ENCODE assay signal across 11 mouse cellular contexts in the genomic region with DNA sequence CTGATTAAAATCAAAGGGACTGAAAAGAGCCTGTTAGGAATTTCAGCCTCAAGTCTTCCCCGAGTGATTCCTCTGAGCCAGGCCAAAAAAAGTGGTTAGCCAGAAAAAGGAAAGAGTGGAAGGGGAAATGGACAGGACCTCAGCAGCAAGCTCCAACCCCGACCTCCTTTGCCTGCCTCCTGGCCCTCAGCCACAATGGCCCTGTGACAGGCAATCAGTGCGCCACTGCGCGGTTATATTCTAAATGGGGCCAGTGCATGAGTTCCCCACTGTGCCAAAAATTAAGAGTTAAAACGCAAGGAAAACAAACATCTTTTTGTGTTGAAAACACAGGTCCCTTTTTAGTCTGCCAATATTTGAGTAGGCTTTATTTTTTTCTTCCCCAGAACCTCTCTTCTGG.
DNase-seq lines count a peak whose midpoint lies in the region; ATAC-seq and TF ChIP-seq lines count a peak whose summit lies in the region.
"Had no signal": no experiment of that assay in that cellular context is flagged by ENCODE, and none has a peak within 500 bp of the region (broad histone marks: within the 10 kb centered on the region; RNA-seq: fewer than 3 reads in every experiment).

No protein-coding gene starts in this region.

- no peak overlapping the region for H3K4me3 ChIP-seq in embryonic facial prominence, embryonic 10.5 days
- H3K4me3 ChIP-seq in forebrain, embryonic 14.5 days (ENCODE audit: low read depth, low read length): no peak overlapping the region
- no peak overlapping the region for H3K4me3 ChIP-seq in stomach, postnatal 0 days (ENCODE audit: low read depth, low read length)
- H3K4me3 ChIP-seq: liver, embryonic 13.5 days; megakaryocyte, embryonic 14.5 days had no signal

- H3K4me1 ChIP-seq in embryonic facial prominence, embryonic 10.5 days: peaks cover 40% of the 10 kb centered on the region
- peaks cover 21% of the 10 kb centered on the region for H3K4me1 ChIP-seq in forebrain, embryonic 14.5 days (ENCODE audit: control insufficient read depth, insufficient read depth, low read length)
- H3K4me1 ChIP-seq in stomach, postnatal 0 days (replicated peaks; ENCODE audit: control insufficient read depth, insufficient read depth): no peaks in the 10 kb centered on the region
- H3K4me1 ChIP-seq: liver, embryonic 13.5 days had no signal

- TF ChIP-seq EP300 in stomach, postnatal 0 days (optimal IDR thresholded peaks at IDR 0.05): no peak

- H3K4me2 ChIP-seq in forebrain, embryonic 14.5 days (ENCODE audit: low read length): no peak overlapping the region
- no peak overlapping the region for H3K4me2 ChIP-seq in stomach, postnatal 0 days (replicated peaks; ENCODE audit: low read depth)
- H3K4me2 ChIP-seq: liver, embryonic 13.5 days had no signal

- no peak overlapping the region for H3K27ac ChIP-seq in embryonic facial prominence, embryonic 10.5 days (replicated peaks)
- 0 out of 2 replicates have a peak overlapping the region, but pooled peaks have one; percentile 6 for H3K27ac ChIP-seq in forebrain, embryonic 14.5 days (ENCODE audit: low read depth, low read length)
- no peak overlapping the region for H3K27ac ChIP-seq in stomach, postnatal 0 days (replicated peaks)
- H3K27ac ChIP-seq: liver, embryonic 13.5 days had no signal

- no peak overlapping the region for H3K9ac ChIP-seq in forebrain, embryonic 14.5 days (ENCODE audit: low read length)
- H3K9ac ChIP-seq in stomach, postnatal 0 days (ENCODE audit: low read length): no peak overlapping the region
- H3K9ac ChIP-seq: liver, embryonic 13.5 days had no signal

- H3K9me3 ChIP-seq in embryonic facial prominence, embryonic 10.5 days: no peaks in the 10 kb centered on the region
- no peaks in the 10 kb centered on the region for H3K9me3 ChIP-seq in forebrain, embryonic 14.5 days (replicated peaks; ENCODE audit: control insufficient read depth, low read length)
- H3K9me3 ChIP-seq in stomach, postnatal 0 days (ENCODE audit: control insufficient read depth, low read length): no peaks in the 10 kb centered on the region
- H3K9me3 ChIP-seq: liver, embryonic 13.5 days; megakaryocyte, embryonic 14.5 days had no signal

- ATAC-seq in forebrain, embryonic 14.5 days: peak; percentile 71; the same call in 1 of the 2 replicates
- no peak for ATAC-seq in stomach, postnatal 0 days (ENCODE audit: low FRiP score, low TSS enrichment)

- intact Hi-C loops in heart, postnatal 25 days (cut with DNase I): no loop called here

- peaks cover 50% of the 10 kb centered on the region for H3K27me3 ChIP-seq in embryonic facial prominence, embryonic 10.5 days (replicated peaks; ENCODE audit: low read depth, poor library complexity, severe bottlenecking)
- no peaks in the 10 kb centered on the region for H3K27me3 ChIP-seq in forebrain, embryonic 14.5 days (replicated peaks; ENCODE audit: control insufficient read depth, insufficient read depth, low read length)
- H3K27me3 ChIP-seq in stomach, postnatal 0 days (ENCODE audit: control insufficient read depth, insufficient read depth, low read length): no peaks in the 10 kb centered on the region
- H3K27me3 ChIP-seq: liver, embryonic 13.5 days had no signal

- no peaks in the 10 kb centered on the region for H3K36me3 ChIP-seq in embryonic facial prominence, embryonic 10.5 days (replicated peaks)
- H3K36me3 ChIP-seq in forebrain, embryonic 14.5 days (ENCODE audit: control insufficient read depth, insufficient read depth, low read length): no peaks in the 10 kb centered on the region
- no peaks in the 10 kb centered on the region for H3K36me3 ChIP-seq in stomach, postnatal 0 days (ENCODE audit: control insufficient read depth, insufficient read depth, low read length)
- H3K36me3 ChIP-seq: liver, embryonic 13.5 days had no signal

- DNase-seq in heart, adult 18-20 months: peak; percentile 15 to 16
- no peak for DNase-seq in heart, postnatal 25 days (ENCODE audit: low spot score)
- DNase-seq in lung, postnatal 10 days: peak; percentile 41
- no peak for DNase-seq in lung, adult 18-20 months
- peak; percentile 33 for DNase-seq in embryonic facial prominence, embryonic 10.5 days (ENCODE audit: low spot score)
- DNase-seq in forebrain, embryonic 14.5 days (ENCODE audit: low spot score): peak; percentile 71
- no peak for DNase-seq in stomach, postnatal 0 days (ENCODE audit: low spot score)
- DNase-seq: gastrocnemius, postnatal 25 days; kidney, adult 8-10 months; liver, embryonic 13.5 days had no signal

- no peak for TF ChIP-seq CTCF in stomach, postnatal 0 days (IDR thresholded peaks at IDR 0.05; ENCODE audit: low read depth)

- WGBS in embryonic facial prominence, embryonic 10.5 days: 46% methylated on average over 6 of the region's 6 CpGs
- 3% methylated on average over 6 of the region's 6 CpGs for WGBS in forebrain, embryonic 14.5 days
- 62% methylated on average over 6 of the region's 6 CpGs for WGBS in stomach, postnatal 0 days

Comparison
In these comparisons a context has a peak if more than half of its experiments do, and no peak if none do; other contexts are left out.
1. DNase-seq: peak in heart, adult 18-20 months (2 of 2), lung, postnatal 10 days (single experiment), embryonic facial prominence, embryonic 10.5 days (single experiment) and forebrain, embryonic 14.5 days (single experiment); none in heart, postnatal 25 days (single experiment), lung, adult 18-20 months (0 of 2) and stomach, postnatal 0 days (single experiment).